Mouse (Mus musculus) liver, embryonic 16.5 days (tissue): ENCODE results near the gene Gm49320. TPM values are rescaled to one million over a fixed set of nuclear protein-coding genes. Genes with fewer than 3 reads are reported as not detected.

Source experiments
- ATAC-seq: fragments of 200-750 bp; cut with Nextera tagmentation; 2 replicates; pipeline ENCODE4 v1.8.0; 2017; ENCODE audit warnings: low read depth, mild to moderate bottlenecking, moderate number of reproducible peaks, moderate library complexity
- H3K27ac ChIP-seq: fragments of 300-500 bp; sonication (generic); 2 replicates; pipeline ENCODE4 v1.5.1; 2014; ENCODE audit warnings: mild to moderate bottlenecking, low read length
- H3K27me3 ChIP-seq: fragments of 300-500 bp; sonication (generic); 2 replicates; pipeline ENCODE4 v1.6.1; 2014; ENCODE audit warnings: low read depth, low read length, mixed read lengths; ENCODE audit not compliant: control insufficient read depth, insufficient read depth
- H3K36me3 ChIP-seq: fragments of 300-500 bp; sonication (generic); 2 replicates; pipeline ENCODE4 v1.6.1; 2014; ENCODE audit warnings: mild to moderate bottlenecking; ENCODE audit not compliant: control insufficient read depth, insufficient read depth
- H3K4me1 ChIP-seq: fragments of 300-500 bp; sonication (generic); 2 replicates; pipeline ENCODE4 v1.6.1; 2014; ENCODE audit warnings: low read depth, low read length, mixed read lengths; ENCODE audit not compliant: control insufficient read depth
- H3K4me2 ChIP-seq: fragments of 300-500 bp; sonication (generic); 2 replicates; pipeline ENCODE4 v1.6.1; 2014; ENCODE audit warnings: low read depth, low read length, mixed read lengths
- H3K4me3 ChIP-seq: fragments of 300-500 bp; sonication (generic); 2 replicates; pipeline ENCODE4 v1.5.1; 2014; ENCODE audit warnings: low read depth, mild to moderate bottlenecking, low read length
- H3K9ac ChIP-seq: fragments of 300-500 bp; sonication (generic); 2 replicates; pipeline ENCODE4 v1.6.1; 2014; ENCODE audit warnings: low read depth, low read length
- H3K9me3 ChIP-seq: fragments of 300-500 bp; sonication (generic); replicated peaks from 2 replicates; pipeline ENCODE4 v1.6.1; 2016; ENCODE audit warnings: low read length; ENCODE audit not compliant: control insufficient read depth
- WGBS: fragments of 180-500 bp; shearing (Covaris S2); extraction: QIAGEN DNeasy Blood & Tissue Kit; methylation state at CpG from one replicate; pipeline ENCODE4 v1.1.7; 2014; ENCODE audit not compliant: insufficient replicate concordance; 5-methylcytosine and 5-hydroxymethylcytosine counted together
- polyA plus RNA-seq: library from polyadenylated mRNA; unstranded; fragments of >200 nt; fragmentation: Nextera tagmentation; extraction: Ambion mirVana; gene quantifications from 2 replicates; pipeline ENCODE4 v1.2.1, GENCODE M21; 2015

The Gm49320 gene
- polyA plus RNA-seq, 1 experiment from 2014 or later = not detected

DNA sequence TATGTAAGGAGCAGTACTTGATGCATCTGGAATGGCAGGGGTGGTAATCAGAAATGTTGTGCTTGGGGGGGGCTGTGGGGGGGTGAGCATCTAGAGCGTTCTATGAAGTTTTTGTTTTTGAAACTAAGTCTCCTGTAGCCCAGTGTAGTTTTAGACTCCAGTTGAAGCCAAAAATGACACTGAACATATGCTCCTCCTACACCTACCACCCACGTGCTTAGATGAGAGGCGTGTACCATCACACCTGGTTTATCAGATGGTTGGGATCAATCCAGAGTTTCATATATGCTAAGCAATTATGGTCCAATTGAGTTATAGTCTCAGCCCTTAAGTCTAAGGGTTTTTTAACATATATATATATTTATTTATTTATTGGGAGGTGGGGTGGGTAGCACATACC, 19.0 kb upstream of the Gm49320 start:
- Histone ChIP-seq H3K4me1 (peaks cover 6% of the 10 kb centered on the region), H3K36me3 (no peaks in the 10 kb centered on the region), H3K27ac (no peak overlapping the region), H3K4me3 (no peak overlapping the region), H3K9me3 (no peaks in the 10 kb centered on the region), H3K9ac (no peak overlapping the region), H3K27me3 (peaks cover 47% of the 10 kb centered on the region), H3K4me2 (no peak overlapping the region)
- ATAC-seq = no peak
- WGBS = 68% methylated on average over 3 of the region's 3 CpGs

DNA sequence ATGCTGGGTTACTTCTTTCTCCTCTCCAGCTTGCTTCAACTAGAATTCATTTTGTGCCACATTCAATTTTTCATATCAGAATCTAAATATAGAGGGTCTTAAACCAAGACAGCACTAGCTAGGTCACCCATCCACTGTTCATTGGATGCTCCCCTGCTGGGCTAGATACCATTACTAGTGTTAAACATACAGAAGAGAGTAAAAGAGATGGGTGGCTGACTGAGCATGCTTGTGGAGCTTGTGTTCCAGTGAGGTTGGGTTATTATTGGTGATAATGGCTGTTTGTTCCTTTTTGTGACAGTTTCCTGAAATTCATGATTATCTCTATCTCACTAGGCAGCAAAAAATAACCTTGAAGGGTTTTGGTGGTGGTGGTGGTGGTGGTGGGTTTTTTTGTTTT, 16.6 kb upstream of the Gm49320 start:
- Histone ChIP-seq H3K4me3 (no peak overlapping the region), H3K9me3 (no peaks in the 10 kb centered on the region), H3K27me3 (peaks cover 34% of the 10 kb centered on the region), H3K9ac (no peak overlapping the region), H3K4me2 (no peak overlapping the region), H3K27ac (no peak overlapping the region), H3K4me1 (peaks cover 8% of the 10 kb centered on the region), H3K36me3 (no peaks in the 10 kb centered on the region)
- no peak for ATAC-seq

DNA sequence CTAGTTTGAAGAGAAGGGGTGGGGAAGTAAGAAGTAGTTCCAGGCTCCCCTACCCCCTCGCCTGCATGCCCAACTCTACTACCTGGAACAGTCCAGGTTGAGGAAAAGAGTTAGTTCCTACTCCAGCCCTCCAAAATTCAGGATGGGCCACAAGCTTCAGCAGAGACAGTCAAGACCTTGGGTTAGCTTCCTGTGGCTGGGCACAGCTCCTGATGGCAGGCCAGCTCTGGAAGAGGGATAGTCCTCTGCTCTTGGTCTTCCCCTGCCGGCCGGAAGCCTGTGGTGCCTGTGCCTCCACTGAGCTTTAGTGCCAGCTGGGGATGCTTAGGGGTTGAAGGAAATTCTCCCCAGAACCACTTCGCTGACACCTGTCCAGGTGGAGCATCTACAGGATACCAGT, 12.3 kb upstream of the Gm49320 start:
- peak overlapping the region; percentile 51 for H3K4me2 ChIP-seq
- no peak overlapping the region; the same call in 1 of the 2 replicates for H3K9ac ChIP-seq
- peak overlapping the region; percentile 39; the same call in 1 of the 2 replicates for H3K4me3 ChIP-seq
- peaks cover 6% of the 10 kb centered on the region for H3K4me1 ChIP-seq
- peaks cover 32% of the 10 kb centered on the region for H3K27me3 ChIP-seq
- H3K27ac ChIP-seq = no peak overlapping the region
- ATAC-seq = no peak
- H3K36me3 ChIP-seq = no peaks in the 10 kb centered on the region
- 23% methylated on average over 4 of the region's 4 CpGs for WGBS
- no peaks in the 10 kb centered on the region for H3K9me3 ChIP-seq

DNA sequence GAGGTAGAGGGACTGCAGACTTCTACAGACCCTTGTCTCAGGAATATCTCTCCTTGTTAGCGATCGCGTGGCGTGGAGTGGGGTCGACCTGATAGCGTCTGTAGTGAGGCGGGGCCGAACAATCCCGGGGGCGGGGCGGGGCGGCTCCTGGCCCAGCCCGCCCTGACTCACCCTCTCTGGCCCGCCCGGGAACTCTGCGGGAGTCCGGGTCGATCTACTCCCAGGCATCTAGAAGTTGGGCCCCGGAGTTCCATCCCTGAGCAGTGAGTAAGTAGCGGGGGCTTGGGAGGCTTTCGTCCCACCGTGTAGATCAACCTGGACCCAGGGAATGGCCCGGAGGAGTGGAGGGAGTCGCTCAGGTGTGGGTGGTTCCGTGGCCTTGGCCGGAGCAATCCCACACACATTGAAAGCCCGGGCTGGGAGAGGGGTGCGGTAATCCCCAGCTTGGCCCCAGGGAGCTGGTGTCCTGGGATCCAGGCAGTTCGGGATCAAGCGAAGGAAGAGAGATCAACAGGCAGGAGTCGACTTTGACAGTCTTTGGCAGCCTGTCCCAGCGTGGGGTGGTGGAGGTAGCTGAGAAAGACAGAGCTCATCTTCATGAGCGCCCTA, 11.8 kb upstream of the Gm49320 start, which contains the start of gene Lrrc8e:
Gene Lrrc8e, plus strand, starts transcription at position 89 of the 609 bp plus-strand sequence.
- peaks cover 32% of the 10 kb centered on the region for H3K27me3 ChIP-seq
- peak; percentile 51 for ATAC-seq
- WGBS = 6% methylated on average over 33 of the region's 33 CpGs

DNA sequence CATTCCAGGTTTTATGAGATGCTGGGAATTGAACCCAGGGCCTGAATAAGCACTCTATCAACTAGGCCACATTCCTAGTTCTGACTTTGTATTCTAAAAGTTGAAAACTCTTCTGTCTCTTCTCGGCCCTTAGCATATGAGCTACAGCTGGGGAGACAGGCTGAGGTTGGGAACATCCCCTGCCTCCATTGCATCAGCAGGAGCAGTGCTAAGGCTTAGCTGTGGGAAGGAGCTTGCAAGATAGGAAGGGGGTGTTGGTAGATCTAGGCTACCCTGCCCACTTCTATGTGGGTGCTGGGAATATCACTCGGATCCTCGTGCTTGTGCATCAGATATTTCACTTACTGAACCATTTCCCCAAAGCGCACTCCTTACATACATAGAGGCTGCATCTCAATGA, 10.7 kb upstream of the Gm49320 start:
- Histone ChIP-seq H3K27ac (no peak overlapping the region), H3K4me1 (peaks cover 6% of the 10 kb centered on the region), H3K36me3 (no peaks in the 10 kb centered on the region), H3K4me3 (no peak overlapping the region), H3K9me3 (no peaks in the 10 kb centered on the region), H3K4me2 (no peak overlapping the region), H3K9ac (no peak overlapping the region), H3K27me3 (peaks cover 32% of the 10 kb centered on the region)
- ATAC-seq = no peak
- WGBS = 64% methylated on average over 4 of the region's 4 CpGs

More for the DNA sequence above, 11.8 kb upstream of the Gm49320 start, which contains the start of gene Lrrc8e:
- Histone ChIP-seq H3K9me3 (no peaks in the 10 kb centered on the region), H3K36me3 (no peaks in the 10 kb centered on the region), H3K27ac (no peak within 1 kb of the TSS), H3K9ac (peak within 1 kb of the TSS; percentile 23; the same call in 1 of the 2 replicates), H3K4me1 (peaks cover 6% of the 10 kb centered on the region), H3K4me2 (peak within 1 kb of the TSS; percentile 51), H3K4me3 (peak within 1 kb of the TSS; percentile 39)

DNA sequence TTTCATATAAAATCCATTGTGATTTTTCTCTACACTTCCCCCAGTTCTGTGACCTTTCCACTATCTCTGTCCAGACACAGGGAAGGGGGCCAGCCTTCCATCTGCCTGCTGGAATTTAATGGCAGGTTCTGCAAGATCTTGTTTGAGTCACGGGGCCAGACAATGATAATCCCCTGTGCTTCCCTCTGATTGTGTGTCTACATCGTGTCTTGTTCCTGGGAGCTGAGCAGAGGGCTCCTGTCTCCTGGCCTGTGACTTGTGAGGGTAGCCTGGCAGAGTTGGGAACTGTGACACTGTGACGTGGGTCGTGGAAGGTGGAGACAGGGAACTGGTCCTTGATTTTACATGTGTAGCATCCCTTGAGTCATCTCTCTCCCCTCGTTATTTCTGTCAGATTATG, 8.9 kb upstream of the Gm49320 start:
- ATAC-seq = no peak
- Histone ChIP-seq H3K4me3 (no peak overlapping the region), H3K9me3 (no peaks in the 10 kb centered on the region), H3K4me1 (peaks cover 6% of the 10 kb centered on the region), H3K9ac (no peak overlapping the region), H3K27me3 (peaks cover 22% of the 10 kb centered on the region), H3K27ac (no peak overlapping the region), H3K4me2 (no peak overlapping the region), H3K36me3 (no peaks in the 10 kb centered on the region)
- WGBS = 56% methylated on average over 5 of the region's 5 CpGs

DNA sequence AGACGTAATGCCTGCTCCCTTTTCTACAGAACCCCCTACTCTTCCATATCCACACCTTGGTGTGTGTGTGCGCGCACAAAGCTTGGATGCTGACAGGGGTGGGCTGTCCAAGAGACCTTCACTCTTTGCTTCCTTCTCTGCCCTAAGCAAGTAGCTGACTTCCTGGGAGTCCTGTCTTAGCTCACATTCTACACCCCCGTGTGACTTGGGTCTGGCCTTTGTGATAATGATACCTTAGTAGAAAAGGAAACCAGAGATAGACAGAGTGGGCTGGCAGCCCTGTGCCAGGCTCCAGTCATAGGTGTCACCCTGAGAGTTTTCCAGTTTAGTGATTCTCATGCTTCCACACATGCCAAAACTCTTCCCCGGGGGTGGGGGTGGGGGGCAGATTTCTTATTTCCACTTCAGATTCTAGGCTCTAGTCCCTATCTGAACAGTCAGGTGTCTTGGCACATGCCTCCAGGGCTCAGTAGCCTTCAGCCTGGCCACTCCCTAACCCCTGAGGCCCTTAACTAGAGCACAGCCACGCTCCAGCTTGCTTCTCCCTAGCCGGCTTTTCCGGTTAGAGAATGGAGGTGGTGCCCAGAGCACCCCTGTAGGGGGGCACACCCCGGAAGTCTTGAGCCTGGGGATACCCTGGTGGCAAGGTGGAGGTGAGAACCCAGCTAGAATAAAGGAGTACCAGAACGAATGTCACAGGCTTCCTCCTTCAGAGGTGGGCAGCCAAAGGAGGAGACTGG, 7.9 kb upstream of the Gm49320 start:
- H3K27ac ChIP-seq = no peak overlapping the region
- H3K9me3 ChIP-seq = no peaks in the 10 kb centered on the region
- no peak overlapping the region for H3K4me3 ChIP-seq
- 46% methylated on average over 10 of the region's 10 CpGs for WGBS
- H3K36me3 ChIP-seq = no peaks in the 10 kb centered on the region
- H3K27me3 ChIP-seq = peaks cover 22% of the 10 kb centered on the region
- H3K4me1 ChIP-seq = peaks cover 6% of the 10 kb centered on the region
- H3K4me2 ChIP-seq = no peak overlapping the region
- ATAC-seq = peak; percentile 35; the same call in 1 of the 2 replicates
- H3K9ac ChIP-seq = no peak overlapping the region

DNA sequence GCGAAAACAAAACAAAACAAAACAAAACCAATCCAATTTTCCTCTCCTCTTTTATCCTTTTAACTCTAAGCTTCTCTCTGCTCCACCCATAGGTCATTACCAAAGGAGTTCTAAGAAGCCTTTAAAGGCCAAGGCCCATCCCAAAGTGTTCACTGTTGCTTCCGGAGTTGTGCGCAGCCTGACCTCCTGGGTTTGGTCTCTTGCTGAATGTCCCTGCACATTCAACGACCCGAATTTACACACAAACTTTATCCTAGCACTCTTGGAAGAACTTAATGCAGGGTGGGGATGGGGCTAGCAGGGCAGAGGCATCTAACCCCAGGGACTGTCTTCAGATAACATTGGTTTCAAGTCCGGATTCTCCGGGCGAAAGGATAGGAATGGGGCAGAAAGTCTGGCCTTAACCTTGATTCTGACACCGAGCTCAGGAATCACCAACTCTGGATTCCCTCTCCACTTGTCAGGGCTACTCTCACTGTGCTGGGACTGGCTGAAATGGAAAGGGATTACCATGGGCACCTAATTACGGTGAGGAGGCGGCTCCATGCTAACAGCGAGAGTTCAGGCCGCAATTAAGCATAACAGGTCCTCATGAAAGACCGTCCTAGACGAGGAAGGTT, 741 bp upstream of the Gm49320 start:
- Histone ChIP-seq H3K36me3 (no peaks in the 10 kb centered on the region), H3K27me3 (no peaks in the 10 kb centered on the region), H3K9me3 (no peaks in the 10 kb centered on the region), H3K9ac (peak overlapping the region; percentile 83), H3K4me3 (peak overlapping the region; percentile 82), H3K4me2 (peak overlapping the region; percentile 94), H3K27ac (peak overlapping the region; percentile 95), H3K4me1 (peaks cover 29% of the 10 kb centered on the region)
- WGBS = 18% methylated on average over 15 of the region's 15 CpGs
- ATAC-seq = no peak
